Mouse (Mus musculus) retina, adult 2 months (tissue): ENCODE data around the gene Gm7544.
"Not testable (repeated sequence)": the region's sequence is repeated elsewhere in the genome, so short reads cannot be mapped to it uniquely, and the experiment has no call there.

Experiments
- DNase-seq: peaks from one replicate; pipeline ENCODE4 v3.0.0-alpha.2; 2012; ENCODE audit warnings: low read depth, low spot score

The Gm7544 gene

DNA sequence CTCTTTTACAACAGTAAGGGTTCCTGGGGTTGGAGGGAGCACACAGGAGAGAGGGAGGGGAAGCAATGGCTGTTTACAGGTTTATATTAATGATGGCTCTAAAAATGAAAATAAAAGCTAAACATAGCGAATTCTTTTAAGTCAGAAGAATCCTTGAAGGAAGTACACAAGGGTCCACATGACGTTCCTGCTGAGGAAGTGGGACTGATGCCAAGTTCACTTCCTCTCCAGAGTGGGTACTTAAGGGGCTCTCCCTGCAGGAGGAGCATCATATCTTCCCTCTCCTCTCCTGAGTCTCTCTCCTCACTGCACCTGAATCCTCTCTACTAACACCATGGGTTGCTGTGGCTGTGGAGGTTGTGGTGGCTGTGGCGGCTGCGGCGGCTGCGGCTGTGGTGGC lies 31.2 kb downstream of the Gm7544 start, which contains the start of gene A030014E15Rik:
Gene A030014E15Rik, plus strand, starts transcription at position 268 of the 400 bp plus-strand sequence.
- DNase-seq = no peak

DNA sequence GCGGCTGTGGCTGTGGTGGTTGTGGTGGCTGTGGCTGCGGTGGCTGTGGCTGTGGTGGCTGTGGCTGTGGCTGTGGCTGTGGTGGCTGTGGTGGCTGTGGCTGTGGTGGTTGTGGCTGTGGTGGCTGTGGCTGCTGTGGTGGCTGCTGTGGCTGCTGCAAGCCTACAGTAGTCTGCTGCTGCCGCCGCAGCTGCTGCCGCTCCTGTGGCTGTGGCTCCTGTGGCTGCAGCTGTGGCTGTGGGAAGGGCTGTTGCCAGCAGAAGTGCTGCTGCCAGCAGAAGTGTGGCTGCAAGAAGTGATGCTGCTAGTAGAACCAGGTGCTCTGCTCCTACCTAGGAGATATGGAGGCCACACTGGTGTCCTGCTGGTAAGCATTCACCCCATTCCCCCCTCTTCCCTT lies 42.4 kb downstream of the Gm7544 start:
- not testable (repeated sequence) for DNase-seq

DNA sequence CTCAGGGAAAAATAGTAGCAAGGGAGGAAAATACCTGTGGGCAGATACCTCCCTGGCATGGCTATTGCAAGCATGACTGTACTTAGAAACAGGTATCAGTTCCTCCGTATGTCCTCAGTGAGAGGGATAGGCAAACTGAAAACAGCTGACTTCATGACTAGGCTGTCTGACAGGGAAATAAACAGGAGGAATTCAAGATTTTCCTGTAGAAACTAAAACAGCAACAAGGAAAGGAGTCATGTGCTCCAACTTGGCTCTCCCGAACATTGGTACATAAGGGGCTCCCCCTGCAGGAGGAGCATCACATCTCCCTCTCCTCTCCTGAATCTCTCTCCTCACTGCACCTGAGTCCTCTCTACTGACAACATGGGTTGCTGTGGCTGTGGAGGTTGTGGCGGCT lies 42.8 kb downstream of the Gm7544 start, which contains the start of gene A030005L19Rik:
Gene A030005L19Rik, plus strand, starts transcription at position 301 of the 400 bp plus-strand sequence.
- DNase-seq = no peak

DNA sequence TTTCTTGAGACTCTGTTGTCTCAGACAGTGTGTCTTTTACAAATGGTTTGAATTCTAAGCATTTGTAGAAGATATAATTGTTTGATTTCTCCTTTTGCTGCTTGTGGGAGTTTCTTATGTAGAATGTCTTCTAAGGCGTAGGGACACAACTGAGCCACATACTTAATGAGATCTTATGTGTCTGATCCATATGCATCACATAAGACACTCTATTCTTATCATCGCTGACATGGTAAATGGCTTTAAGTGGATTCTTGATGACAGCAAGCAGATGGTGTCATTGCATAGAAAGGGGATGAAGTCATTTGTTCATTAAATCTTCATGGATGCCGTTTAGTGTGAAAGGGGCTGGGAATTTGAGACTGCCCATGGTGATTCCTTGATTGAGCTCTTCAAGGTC lies 49.9 kb downstream of the Gm7544 start:
- DNase-seq = no peak
